Mouse (Mus musculus) neural tube, embryonic 14.5 days (tissue): ENCODE measurements around the gene Ubxn7. TPM values are rescaled to one million over a fixed set of nuclear protein-coding genes. Genes with fewer than 3 reads are reported as not detected.
"Not testable (repeated sequence)": the region's sequence is repeated elsewhere in the genome, so short reads cannot be mapped to it uniquely, and the experiment has no call there.

ENCODE experiments used
- ATAC-seq: fragments of 200-750 bp; cut with Nextera tagmentation; 2 replicates; pipeline ENCODE4 v1.8.0; 2017; ENCODE audit warnings: low read depth, mild to moderate bottlenecking, moderate TSS enrichment, moderate library complexity
- H3K27ac ChIP-seq: fragments of 300-500 bp; sonication (generic); 2 replicates; pipeline ENCODE4 v1.5.1; 2014; ENCODE audit warnings: low read depth, mild to moderate bottlenecking, control low read depth, low read length, moderate library complexity, mixed read lengths
- H3K27me3 ChIP-seq: fragments of 300-500 bp; sonication (generic); 2 replicates; pipeline ENCODE4 v1.6.1; 2014; ENCODE audit warnings: low read length; ENCODE audit not compliant: control insufficient read depth, insufficient read depth
- H3K36me3 ChIP-seq: fragments of 300-500 bp; sonication (generic); 2 replicates; pipeline ENCODE4 v1.6.1; 2014; ENCODE audit warnings: low read length, mixed read lengths; ENCODE audit not compliant: control insufficient read depth, insufficient read depth
- H3K4me1 ChIP-seq: fragments of 300-500 bp; sonication (generic); 2 replicates; pipeline ENCODE4 v1.6.1; 2014; ENCODE audit warnings: low read length; ENCODE audit not compliant: control insufficient read depth, insufficient read depth
- H3K4me2 ChIP-seq: fragments of 300-500 bp; sonication (generic); 2 replicates; pipeline ENCODE4 v1.6.1; 2014; ENCODE audit warnings: mild to moderate bottlenecking, low read depth, low read length, control low read depth
- H3K4me3 ChIP-seq: fragments of 300-500 bp; sonication (generic); 2 replicates; pipeline ENCODE4 v1.5.1; 2014; ENCODE audit warnings: low read depth, low read length, control low read depth, mixed read lengths
- H3K9ac ChIP-seq: fragments of 300-500 bp; sonication (generic); replicated peaks from 2 replicates; pipeline ENCODE4 v1.6.1; 2014; ENCODE audit warnings: low read depth, mild to moderate bottlenecking, control low read depth, low read length, mixed read lengths
- H3K9me3 ChIP-seq: fragments of 300-500 bp; sonication (generic); 2 replicates; pipeline ENCODE4 v1.6.1; 2016; ENCODE audit warnings: low read length; ENCODE audit not compliant: control insufficient read depth
- WGBS: fragments of 180-500 bp; shearing (Covaris S2); extraction: QIAGEN DNeasy Blood & Tissue Kit; methylation state at CpG from one replicate; pipeline ENCODE4 v1.1.7; 2014; 5-methylcytosine and 5-hydroxymethylcytosine counted together
- polyA plus RNA-seq: library from polyadenylated mRNA; unstranded; fragments of >200 nt; fragmentation: Nextera tagmentation; extraction: Ambion mirVana; gene quantifications from 2 replicates; pipeline ENCODE4 v1.2.1, GENCODE M21; 2014

Ubxn7 gene
- 24.3 and 31.2 TPM in 2 replicates for polyA plus RNA-seq

DNA sequence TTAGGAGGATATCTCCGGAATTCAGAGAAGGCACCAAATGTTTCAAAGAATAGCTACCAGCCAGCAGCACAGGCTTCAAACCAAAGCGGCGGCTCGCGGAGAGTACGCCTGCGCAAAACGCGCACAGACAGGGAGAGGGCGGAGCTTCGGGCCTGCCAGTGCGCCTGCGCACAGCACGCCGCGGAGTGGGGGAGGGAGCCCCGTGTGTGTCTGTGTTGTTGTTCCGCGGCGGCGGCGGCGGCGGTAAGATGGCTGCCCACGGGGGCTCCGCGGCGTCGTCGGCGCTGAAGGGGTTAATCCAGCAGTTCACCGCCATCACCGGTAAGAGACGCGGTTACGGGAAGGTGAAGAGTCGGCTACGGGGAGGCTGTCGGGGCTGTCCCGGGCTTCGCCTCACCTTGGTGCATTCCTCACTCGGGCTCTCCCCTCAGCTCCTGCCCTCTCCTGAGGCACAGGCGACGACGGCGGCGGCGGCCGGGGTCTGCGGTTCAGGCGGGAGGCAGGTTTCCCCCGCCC is at the start of gene Ubxn7:
TSS of gene Ubxn7 (plus strand) at position 218 of the 516 bp plus-strand sequence.
- Histone ChIP-seq H3K4me3 (peak within 1 kb of the TSS; percentile 99), H3K9me3 (no peaks in the 10 kb centered on the region), H3K36me3 (no peaks in the 10 kb centered on the region), H3K4me1 (peaks cover 3% of the 10 kb centered on the region; the same call in 1 of the 2 replicates), H3K27ac (peak within 1 kb of the TSS; percentile 95), H3K9ac (peak within 1 kb of the TSS; percentile 96), H3K4me2 (peak within 1 kb of the TSS; percentile 42), H3K27me3 (no peaks in the 10 kb centered on the region; the same call in 1 of the 2 replicates)
- ATAC-seq: peak; percentile 97
- WGBS: 0% methylated on average over 46 of the region's 52 CpGs

DNA sequence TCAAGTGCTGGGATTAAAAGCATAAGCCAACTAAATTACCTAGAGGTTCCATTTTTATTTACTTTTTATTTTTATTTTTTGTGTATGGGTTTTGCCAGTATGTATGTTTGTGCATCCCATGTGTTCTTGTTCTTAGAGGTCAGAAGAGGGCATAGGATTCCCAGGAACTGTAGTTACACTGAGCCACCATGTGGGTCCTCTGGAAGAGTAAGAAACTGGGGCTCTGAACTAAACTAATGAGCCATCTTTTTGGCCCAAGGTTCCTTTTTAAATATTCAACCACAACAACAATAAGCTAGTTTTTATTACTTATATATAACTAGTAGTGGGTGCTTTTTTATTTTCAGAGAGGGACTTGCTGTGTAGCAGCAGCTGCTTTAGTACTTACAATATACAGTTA is 49.4 kb upstream of the Ubxn7 start:
- no peak for ATAC-seq
- Histone ChIP-seq H3K9ac (no peak overlapping the region), H3K27ac (no peak overlapping the region), H3K36me3 (peaks cover 25% of the 10 kb centered on the region; the same call in 1 of the 2 replicates), H3K27me3 (no peaks in the 10 kb centered on the region), H3K9me3 (no peaks in the 10 kb centered on the region), H3K4me1 (peaks cover 10% of the 10 kb centered on the region), H3K4me3 (no peak overlapping the region), H3K4me2 (no peak overlapping the region)

DNA sequence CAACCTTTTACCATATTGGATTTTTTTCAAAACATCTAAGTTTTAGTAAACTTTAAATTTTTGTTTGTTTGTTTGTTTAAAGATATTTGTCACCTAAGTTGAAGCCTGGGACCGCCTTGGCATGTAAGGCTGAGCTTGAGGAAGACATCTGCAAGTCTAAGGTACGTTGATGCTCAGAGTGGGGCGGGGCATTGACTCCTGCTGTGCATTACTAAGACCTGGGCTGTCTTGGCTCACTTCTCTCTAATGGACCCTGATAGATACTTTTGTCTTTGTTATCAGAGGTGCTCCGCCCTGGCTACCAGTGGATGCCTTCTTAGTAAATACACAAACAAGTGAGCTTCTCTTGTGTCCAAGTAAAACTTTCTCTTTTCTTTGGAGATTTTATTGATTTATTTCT is 40.2 kb upstream of the Ubxn7 start:
- no peak overlapping the region for H3K27ac ChIP-seq
- no peak overlapping the region for H3K9ac ChIP-seq
- peaks cover 35% of the 10 kb centered on the region for H3K36me3 ChIP-seq
- WGBS: 94% methylated on average over 4 of the region's 4 CpGs
- no peaks in the 10 kb centered on the region for H3K4me1 ChIP-seq
- no peaks in the 10 kb centered on the region for H3K9me3 ChIP-seq
- H3K4me2 ChIP-seq: no peak overlapping the region
- no peak overlapping the region for H3K4me3 ChIP-seq
- ATAC-seq: no peak
- no peaks in the 10 kb centered on the region for H3K27me3 ChIP-seq

DNA sequence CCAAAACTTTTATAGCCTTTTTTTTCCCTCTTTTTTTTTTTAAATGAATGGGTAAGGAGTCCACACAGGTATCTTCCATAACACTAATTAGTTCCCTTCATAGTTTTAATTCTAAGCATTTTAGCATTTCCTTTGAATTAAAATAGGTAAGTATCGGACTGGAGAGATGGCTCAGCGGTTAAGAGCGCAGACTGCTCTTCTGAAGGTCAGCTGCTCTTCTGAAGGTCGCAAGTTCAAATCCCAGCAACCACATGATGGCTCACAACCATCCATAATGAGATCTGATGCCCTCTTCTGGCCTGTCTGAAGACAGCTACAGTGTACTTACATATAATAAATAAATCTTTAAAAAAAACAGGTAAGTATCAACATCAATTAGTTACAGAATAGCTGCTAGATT is 32.4 kb upstream of the Ubxn7 start:
- H3K27ac ChIP-seq, H3K9me3 ChIP-seq, H3K4me3 ChIP-seq, H3K9ac ChIP-seq, H3K4me1 ChIP-seq, H3K27me3 ChIP-seq, ATAC-seq, H3K4me2 ChIP-seq: not testable (repeated sequence)
- WGBS: 97% methylated on average over 4 of the region's 4 CpGs
- H3K36me3 ChIP-seq: peaks cover 22% of the 10 kb centered on the region

DNA sequence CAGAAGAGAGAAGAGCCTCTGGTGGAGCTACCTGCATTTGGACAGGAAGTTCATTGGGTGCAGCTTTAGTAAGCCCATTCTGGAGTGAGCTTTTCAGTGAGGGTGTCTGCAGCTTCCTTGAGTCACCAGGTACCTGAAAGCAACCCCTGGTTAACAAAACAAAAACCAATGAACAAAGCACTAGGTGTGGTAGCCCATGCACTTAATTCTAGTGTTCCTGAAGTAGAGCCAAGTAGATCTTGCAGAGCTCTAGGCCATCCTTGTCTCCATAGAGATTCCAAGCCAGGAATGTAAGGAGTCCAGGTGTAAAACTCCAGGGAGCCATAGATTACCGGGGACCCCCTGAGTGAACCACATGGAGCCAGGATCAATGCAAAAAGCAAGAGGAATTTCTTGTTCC is 29.0 kb upstream of the Ubxn7 start:
- Histone ChIP-seq H3K27ac (no peak overlapping the region), H3K27me3 (no peaks in the 10 kb centered on the region), H3K4me1 (no peaks in the 10 kb centered on the region), H3K4me3 (no peak overlapping the region), H3K9me3 (no peaks in the 10 kb centered on the region), H3K9ac (no peak overlapping the region), H3K4me2 (no peak overlapping the region), H3K36me3 (peaks cover 10% of the 10 kb centered on the region; the same call in 1 of the 2 replicates)
- ATAC-seq: no peak
- WGBS: 32% methylated on average over 1 of the region's 1 CpGs

DNA sequence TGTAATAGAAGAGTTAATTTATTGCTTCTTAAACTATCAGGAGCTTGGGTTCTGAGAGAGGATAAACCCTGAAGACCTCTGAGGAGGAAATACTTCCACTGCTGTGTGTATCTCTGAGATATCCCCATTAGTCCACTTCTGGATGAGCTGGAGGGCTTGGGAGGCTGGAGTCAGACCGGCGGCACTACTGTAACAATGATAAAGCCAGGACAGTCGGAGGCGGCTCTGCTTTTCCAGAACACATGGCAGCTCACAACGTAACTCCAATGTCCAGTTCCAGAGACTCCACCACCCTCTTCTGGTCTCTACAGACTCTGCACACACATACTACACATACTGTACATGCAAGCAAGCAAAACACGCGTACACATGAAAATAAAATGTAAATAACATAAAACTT is 28.2 kb upstream of the Ubxn7 start:
- no peaks in the 10 kb centered on the region for H3K27me3 ChIP-seq
- 94% methylated on average over 7 of the region's 7 CpGs for WGBS

DNA sequence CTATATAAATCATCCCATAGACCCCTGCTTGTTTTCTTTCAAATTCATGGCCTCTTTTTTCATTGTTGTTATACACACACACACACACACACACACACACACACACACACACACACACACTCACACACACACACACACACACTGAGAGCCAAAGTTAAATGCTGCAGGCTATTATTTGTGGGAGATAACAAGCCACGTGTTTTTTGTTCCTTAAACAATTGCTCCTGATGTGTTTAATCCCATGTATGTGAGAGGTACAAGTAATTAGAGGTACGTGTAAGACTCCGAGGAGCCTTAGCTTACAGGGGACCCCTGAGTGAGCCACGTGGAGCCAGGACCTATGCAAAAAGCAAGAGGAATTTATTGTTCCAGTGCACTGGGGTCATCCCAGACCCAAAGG is 20.1 kb upstream of the Ubxn7 start:
- H3K9ac ChIP-seq: no peak overlapping the region
- WGBS: 73% methylated on average over 4 of the region's 4 CpGs

More for the DNA sequence above, 28.2 kb upstream of the Ubxn7 start:
- Histone ChIP-seq H3K4me2 (no peak overlapping the region), H3K9me3 (no peaks in the 10 kb centered on the region), H3K4me3 (no peak overlapping the region), H3K4me1 (no peaks in the 10 kb centered on the region), H3K36me3 (peaks cover 2% of the 10 kb centered on the region; the same call in 1 of the 2 replicates), H3K27ac (no peak overlapping the region), H3K9ac (no peak overlapping the region)
- ATAC-seq: no peak

DNA sequence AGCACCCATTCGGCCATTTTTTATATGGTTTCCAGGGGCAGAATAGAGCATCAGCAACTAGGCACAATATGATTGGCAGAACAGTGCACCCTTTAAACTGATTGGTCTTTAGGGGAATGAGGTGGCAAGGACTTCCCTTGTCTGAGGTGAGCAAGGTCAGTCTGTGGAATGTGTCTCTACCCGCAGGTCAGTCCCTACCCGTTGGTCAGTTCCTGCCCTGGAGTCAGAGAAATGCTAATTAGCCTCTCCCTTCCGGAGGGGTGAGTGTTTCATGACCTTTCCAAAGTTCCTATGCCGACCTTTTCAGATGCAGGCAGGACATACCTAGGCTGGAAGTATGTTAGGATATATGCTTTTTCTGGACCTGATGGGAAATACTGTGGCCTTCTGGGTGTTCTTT is 19.7 kb upstream of the Ubxn7 start:
- 58% methylated on average over 5 of the region's 5 CpGs for WGBS
- Histone ChIP-seq H3K27ac (no peak overlapping the region), H3K27me3 (no peaks in the 10 kb centered on the region), H3K36me3 (no peaks in the 10 kb centered on the region), H3K4me2 (no peak overlapping the region), H3K9ac (no peak overlapping the region), H3K4me1 (no peaks in the 10 kb centered on the region), H3K9me3 (no peaks in the 10 kb centered on the region), H3K4me3 (no peak overlapping the region)
- ATAC-seq: no peak

More for the DNA sequence above, 20.1 kb upstream of the Ubxn7 start:
- no peak overlapping the region for H3K4me2 ChIP-seq
- H3K27me3 ChIP-seq: no peaks in the 10 kb centered on the region
- no peak overlapping the region for H3K4me3 ChIP-seq
- H3K27ac ChIP-seq: no peak overlapping the region
- ATAC-seq: no peak
- no peaks in the 10 kb centered on the region for H3K9me3 ChIP-seq
- no peaks in the 10 kb centered on the region for H3K36me3 ChIP-seq
- no peaks in the 10 kb centered on the region for H3K4me1 ChIP-seq

DNA sequence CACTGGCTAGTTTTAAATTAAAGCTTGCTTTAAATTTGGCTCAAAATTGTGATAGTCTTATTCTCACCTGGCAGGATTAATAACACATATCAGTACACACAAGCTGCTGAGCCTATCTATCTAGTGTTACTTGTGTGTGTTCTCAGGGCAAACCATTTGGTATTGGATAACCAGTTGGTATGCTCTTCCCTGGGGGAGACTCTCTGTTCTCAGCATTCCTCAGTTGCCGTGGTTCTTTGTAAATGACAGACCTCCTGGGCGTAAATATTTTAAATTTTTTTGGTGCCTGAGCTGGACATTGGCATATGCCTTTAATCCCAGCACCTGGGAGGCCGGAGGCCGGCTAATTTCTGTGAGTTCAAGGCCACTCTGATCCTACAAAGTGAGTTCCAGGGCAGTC is 19.2 kb upstream of the Ubxn7 start:
- ATAC-seq: no peak
- H3K36me3 ChIP-seq: no peaks in the 10 kb centered on the region
- no peak overlapping the region for H3K27ac ChIP-seq
- WGBS: 79% methylated on average over 4 of the region's 4 CpGs
- H3K27me3 ChIP-seq: no peaks in the 10 kb centered on the region
- no peak overlapping the region for H3K4me2 ChIP-seq
- H3K4me1 ChIP-seq: no peaks in the 10 kb centered on the region
- H3K4me3 ChIP-seq: no peak overlapping the region
- no peaks in the 10 kb centered on the region for H3K9me3 ChIP-seq
- H3K9ac ChIP-seq: no peak overlapping the region
